9 mouse cellular contexts compared by ENCODE assay signal in genomic region chr14:46317406-46318045, GRCm38 (mm10).
DNase-seq lines count a peak whose midpoint lies in the region; TF ChIP-seq lines count a peak whose summit lies in the region.
"Had no signal": no experiment of that assay in that cellular context is flagged by ENCODE, and none has a peak within 500 bp of the region (broad histone marks: within the 10 kb centered on the region; RNA-seq: fewer than 3 reads in every experiment).

No protein-coding gene starts in this region.

- H3K9me3 ChIP-seq in CH12.LX (replicated peaks; ENCODE audit: low read length) = no peaks in the 10 kb centered on the region

- no peaks in the 10 kb centered on the region for H3K79me2 ChIP-seq in CH12.LX (replicated peaks; ENCODE audit: control insufficient read depth, extremely low read depth, insufficient read depth, poor library complexity, severe bottlenecking)

- TF ChIP-seq RAD21 in CH12.LX (IDR thresholded peaks at IDR 0.05; ENCODE audit: low read depth, low read length) = no peak

- TF ChIP-seq EP300 in CH12.LX (IDR thresholded peaks at IDR 0.05; ENCODE audit: low read length) = no peak

- TF ChIP-seq CTCF in CH12.LX (conservative IDR thresholded peaks at IDR 0.05 in 1 of 2, IDR thresholded peaks at IDR 0.05 in 1 of 2; ENCODE audit: low read depth in 2 of 2, low read length in 2 of 2) = no peak
- TF ChIP-seq CTCF in left cerebral cortex, adult 2 months (IDR thresholded peaks at IDR 0.05) = no peak

- H3K27me3 ChIP-seq in CH12.LX (replicated peaks) = no peaks in the 10 kb centered on the region

- in situ Hi-C loops in CH12.LX (cut with MboI; ENCODE audit: low pct_ligation_motif_present, low pct_unique_long_range_greater_than_20kb, low sequenced_read_pairs) = no loop called here

- intact Hi-C loops in heart, postnatal 14 days (cut with DNase I) = loop anchor here (5.0 kb wide), 1 partner anchor 70 kb away; no protein-coding TSS in a partner anchor
- intact Hi-C loops in left cerebral cortex, adult 2 months (cut with DNase I) = no loop called here

- TF ChIP-seq POLR2A in CH12.LX (IDR thresholded peaks at IDR 0.05; ENCODE audit: low read depth, low read length) = no peak

- no peak overlapping the region for H3K4me2 ChIP-seq in CH12.LX (ENCODE audit: insufficient read depth, low read depth, poor library complexity, severe bottlenecking)

- H3K27ac ChIP-seq in CH12.LX (ENCODE audit: insufficient read depth, low read depth) = no peak overlapping the region
- peak overlapping the region; percentile 49; the same call in 1 of the 2 replicates for H3K27ac ChIP-seq in brown adipose tissue, adult 24 weeks (replicated peaks; ENCODE audit: low read depth, low read length)
- no peak overlapping the region for H3K27ac ChIP-seq in left cerebral cortex, adult 2 months

- dilution Hi-C loops in CH12.LX (cut with MboI; ENCODE audit: extremely low pct_ligation_motif_present, extremely low pct_unique_long_range_greater_than_20kb, low sequenced_read_pairs) = no loop called here

- H3K4me1 ChIP-seq in CH12.LX (ENCODE audit: control insufficient read depth in 1 of 2, insufficient read depth in 2 of 2) = peaks cover 6 to 15% of the 10 kb centered on the region in 2 experiments; a peak in 3 of 4 replicates
- H3K4me1 ChIP-seq in brown adipose tissue, adult 24 weeks (ENCODE audit: control insufficient read depth, insufficient read depth, insufficient read length, low read length) = peaks cover 3% of the 10 kb centered on the region; the same call in 1 of the 2 replicates

- no peaks in the 10 kb centered on the region for H3K36me3 ChIP-seq in CH12.LX (replicated peaks in 1 of 2; ENCODE audit: control insufficient read depth in 1 of 2, insufficient read depth in 1 of 2, low read length in 1 of 2)

- H3K9ac ChIP-seq in CH12.LX (ENCODE audit: insufficient read depth, low read depth) = no peak overlapping the region

- no peak overlapping the region for H3K4me3 ChIP-seq in CH12.LX (replicated peaks in 1 of 3; ENCODE audit: low read depth in 2 of 3, low read length in 2 of 3, poor library complexity in 1 of 3)
- no peak overlapping the region for H3K4me3 ChIP-seq in brown adipose tissue, adult 24 weeks (ENCODE audit: insufficient read depth, low read depth, low read length)
- H3K4me3 ChIP-seq in left cerebral cortex, adult 2 months = no peak overlapping the region

- DNase-seq in CH12.LX (ENCODE audit: extremely low read depth) = no peak
- peak; percentile 21 to 33 for DNase-seq in heart, postnatal 14 days
- DNase-seq in lung, adult 18-20 months = peak; percentile 11 to 17
- DNase-seq in frontal cortex, postnatal 10 days (ENCODE audit: low spot score in 2 of 2) = no peak
- DNase-seq in left cerebral cortex, adult 2 months (ENCODE audit: extremely low spot score in 1 of 2, low spot score in 2 of 2) = no peak
- DNase-seq in urinary bladder, postnatal 4 days (ENCODE audit: low spot score in 2 of 2) = no peak
- DNase-seq: cerebellum, adult 11-12 months; right cerebral cortex, postnatal 4 days had no signal

TF ChIP-seq in CH12.LX, 34 proteins besides CTCF, POLR2A, EP300 and RAD21:
- peak; percentile 25; the same call in 1 of the 2 replicates for TF ChIP-seq IRF4 (IDR thresholded peaks at IDR 0.05; ENCODE audit: low read depth, low read length)
- 0 out of 2 replicates have a peak, but pooled peaks have one; percentile 38 for TF ChIP-seq MAZ (IDR thresholded peaks at IDR 0.05; ENCODE audit: low read depth, low read length)
- TF ChIP-seq SMC3 (IDR thresholded peaks at IDR 0.05; ENCODE audit: low read depth, low read length) = no peak

Comparison
In these comparisons a context has a peak if more than half of its experiments do, and no peak if none do; other contexts are left out.
1. DNase-seq: peak in heart, postnatal 14 days (2 of 2) and lung, adult 18-20 months (2 of 2); none in CH12.LX (single experiment), frontal cortex, postnatal 10 days (0 of 2), left cerebral cortex, adult 2 months (0 of 2) and urinary bladder, postnatal 4 days (0 of 2).